Mouse (Mus musculus) frontal cortex, postnatal 10 days (tissue): ENCODE measurements at regions not wholly inside any gene's neighbourhood (a gene's known extent, or its start where the extent isn't known, plus 50 kb on each side); places are given as distances from the start of the nearest gene placed in this dataset.
A peak's percentile ranks its signal among the peaks of the same experiment; 100 is the strongest.

ENCODE experiments used
- DNase-seq, 2 experiments: peaks; one replicate each; pipeline ENCODE4 v3.0.0; 2022; ENCODE audit warnings: low spot score in 2 of 2, mixed read lengths in 1 of 2

- DNase-seq, result no peak
Observed at GRCm38 (mm10) chr4:125354742-125355141, 135.8 kb upstream of the Grik3 start.

GRCm38 (mm10) chr4:125350056-125350455 lies 140.4 kb upstream of the Grik3 start:
- DNase-seq, result no peak

- no peak for DNase-seq
Observed at GRCm38 (mm10) chr4:125339056-125339455, 151.4 kb upstream of the Grik3 start.

GRCm38 (mm10) chr4:125328806-125329205 lies 161.7 kb upstream of the Grik3 start:
- DNase-seq, result no peak

GRCm38 (mm10) chr4:125324495-125324894 lies 166.0 kb upstream of the Grik3 start:
- no peak for DNase-seq

GRCm38 (mm10) chr4:125319343-125319742 lies 171.2 kb upstream of the Grik3 start:
- DNase-seq, result no peak

- no peak for DNase-seq
Observed at GRCm38 (mm10) chr4:125318293-125318692, 172.2 kb upstream of the Grik3 start.

- DNase-seq, result no peak
Observed at GRCm38 (mm10) chr4:125316876-125317275, 173.6 kb upstream of the Grik3 start.

GRCm38 (mm10) chr4:125315818-125316217 lies 174.7 kb upstream of the Grik3 start:
- DNase-seq, result peak in 1 of 2 experiments; percentile 72

GRCm38 (mm10) chr4:125313892-125314291 lies 176.6 kb upstream of the Grik3 start:
- no peak for DNase-seq

- no peak for DNase-seq
Observed at GRCm38 (mm10) chr4:125313252-125313651, 177.2 kb upstream of the Grik3 start.

- no peak for DNase-seq
Observed at GRCm38 (mm10) chr4:125308171-125308570, 180.5 kb upstream of the Zc3h12a start.

GRCm38 (mm10) chr4:125305766-125306165 lies 178.1 kb upstream of the Zc3h12a start:
- no peak for DNase-seq

- DNase-seq, result no peak
Observed at GRCm38 (mm10) chr4:125302660-125303059, 175.0 kb upstream of the Zc3h12a start.

GRCm38 (mm10) chr4:125300503-125301457 lies 173.1 kb upstream of the Zc3h12a start:
- peak in 1 of 2 experiments; percentile 56 for DNase-seq

GRCm38 (mm10) chr4:125290761-125291160 lies 163.1 kb upstream of the Zc3h12a start:
- DNase-seq, result no peak

GRCm38 (mm10) chr4:125289709-125290108 lies 162.1 kb upstream of the Zc3h12a start:
- no peak for DNase-seq

GRCm38 (mm10) chr4:125289031-125289449 lies 161.4 kb upstream of the Zc3h12a start:
- DNase-seq, result peak; percentile 49 to 54

GRCm38 (mm10) chr4:125282974-125283319 lies 155.3 kb upstream of the Zc3h12a start:
- DNase-seq, result no peak

GRCm38 (mm10) chr4:125282154-125282973 lies 154.7 kb upstream of the Zc3h12a start:
- DNase-seq, result peak; percentile 65 to 71

- no peak for DNase-seq
Observed at GRCm38 (mm10) chr4:125279165-125279564, 151.5 kb upstream of the Zc3h12a start.

GRCm38 (mm10) chr4:125276861-125277260 lies 149.2 kb upstream of the Zc3h12a start:
- no peak for DNase-seq
